Mouse (Mus musculus) gastrocnemius, postnatal 4 days (tissue): ENCODE measurements at regions not wholly inside any gene's neighbourhood (a gene's known extent, or its start where the extent isn't known, plus 50 kb on each side); places are given as distances from the start of the nearest gene placed in this dataset.
A peak's percentile ranks its signal among the peaks of the same experiment; 100 is the strongest.

Experiments used
- DNase-seq, 2 experiments: peaks; one replicate each; pipeline ENCODE4 v3.0.0; 2021 to 2022; ENCODE audit warnings: low spot score in 2 of 2, mixed read lengths in 2 of 2

GRCm38 (mm10) chr11:64764056-64764455 lies 214.8 kb upstream of the Elac2 start:
- no peak for DNase-seq

- DNase-seq, result no peak
These were observed 202.1 kb upstream of the Elac2 start for GRCm38 (mm10) chr11:64776691-64777090.

GRCm38 (mm10) chr11:64800246-64801121 lies 178.4 kb upstream of the Elac2 start:
- no peak for DNase-seq

- DNase-seq, result no peak
These were observed 177.5 kb upstream of the Elac2 start for GRCm38 (mm10) chr11:64801351-64801750.

GRCm38 (mm10) chr11:64805567-64805966 lies 173.3 kb upstream of the Elac2 start:
- DNase-seq, result no peak

DNA sequence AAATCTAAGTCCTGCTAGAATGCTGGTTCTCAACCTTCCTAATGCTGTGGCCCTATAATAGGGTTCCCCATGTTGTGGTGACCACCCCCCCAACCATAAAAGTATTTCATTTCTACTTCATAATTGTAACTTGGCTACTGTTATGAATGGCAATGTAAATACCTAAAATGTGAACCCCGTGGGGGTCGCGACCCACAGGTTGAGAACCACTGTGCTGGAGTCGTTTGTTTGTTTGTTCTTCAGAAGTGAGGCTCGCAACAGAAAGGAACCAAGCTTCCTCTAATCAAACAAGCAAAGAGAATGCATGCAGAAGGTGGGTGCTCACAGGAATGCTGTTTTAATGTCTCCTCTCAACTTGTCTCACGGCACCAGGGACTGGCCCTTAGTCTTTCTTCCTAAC lies 166.4 kb upstream of the Elac2 start:
- no peak for DNase-seq

DNA sequence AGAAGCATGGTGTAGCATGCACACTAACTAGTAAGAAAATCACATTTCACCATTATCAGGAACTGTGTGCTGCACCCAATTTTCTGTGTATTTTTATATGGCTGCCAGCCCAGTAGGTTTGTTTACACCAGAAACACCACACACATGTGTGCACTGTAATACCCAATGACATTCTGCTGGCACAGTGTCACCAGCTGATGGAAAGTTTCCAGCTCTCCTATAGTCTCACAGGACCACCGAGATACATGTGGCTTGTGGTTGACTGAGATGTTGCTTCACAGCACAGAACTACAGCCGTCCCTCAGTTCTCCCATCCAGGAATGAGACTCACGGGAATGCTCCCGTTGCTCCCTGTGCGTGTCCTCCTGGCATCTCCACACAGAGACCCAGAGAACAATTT lies 149.4 kb upstream of the Elac2 start:
- no peak for DNase-seq

DNA sequence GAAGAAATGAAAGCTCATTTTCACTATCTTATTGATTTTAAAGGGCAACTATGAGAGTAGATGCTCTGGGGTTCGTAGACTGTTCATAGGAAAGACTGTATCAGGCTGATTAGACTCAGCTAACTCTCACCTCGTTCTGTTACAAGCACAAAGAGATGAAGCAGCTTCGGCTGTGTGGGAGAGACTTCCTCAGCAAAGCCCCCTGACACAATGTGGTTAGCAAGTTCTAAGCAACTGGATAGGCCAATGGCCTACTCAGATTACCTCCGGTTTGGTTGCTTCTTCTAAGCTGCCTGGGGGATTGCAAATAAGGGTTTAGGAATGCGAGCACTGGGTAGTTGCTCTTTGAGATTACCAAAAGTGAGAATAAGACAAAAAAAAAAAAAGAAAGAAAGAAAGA lies 146.4 kb upstream of the Elac2 start:
- DNase-seq, result no peak

- DNase-seq, result no peak
These were observed 145.1 kb upstream of the Elac2 start for GRCm38 (mm10) chr11:64833786-64834185.

- no peak for DNase-seq
These were observed 142.1 kb upstream of the Elac2 start for GRCm38 (mm10) chr11:64836771-64837170.

DNA sequence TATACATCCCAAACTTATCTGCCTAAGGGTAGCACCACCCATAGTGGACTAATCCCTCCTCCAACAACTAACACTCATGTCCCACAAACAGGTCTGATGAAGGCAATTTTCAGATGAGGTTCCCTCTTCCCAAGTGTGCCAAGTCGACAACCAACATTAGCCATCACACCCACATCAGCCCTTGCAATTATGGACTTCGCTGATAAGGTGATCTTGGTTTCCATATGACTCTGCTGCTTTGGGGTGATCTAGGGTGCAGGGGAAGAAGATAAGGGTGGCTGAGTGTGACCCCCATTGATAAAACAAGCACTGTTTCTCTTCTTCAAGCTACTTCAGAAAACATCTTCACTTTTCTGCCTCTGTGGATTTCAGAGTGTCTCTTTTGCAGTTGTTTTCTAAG lies 137.7 kb upstream of the Elac2 start:
- DNase-seq, result no peak

GRCm38 (mm10) chr11:64842775-64843530 lies 135.9 kb upstream of the Elac2 start:
- DNase-seq, result no peak

DNA sequence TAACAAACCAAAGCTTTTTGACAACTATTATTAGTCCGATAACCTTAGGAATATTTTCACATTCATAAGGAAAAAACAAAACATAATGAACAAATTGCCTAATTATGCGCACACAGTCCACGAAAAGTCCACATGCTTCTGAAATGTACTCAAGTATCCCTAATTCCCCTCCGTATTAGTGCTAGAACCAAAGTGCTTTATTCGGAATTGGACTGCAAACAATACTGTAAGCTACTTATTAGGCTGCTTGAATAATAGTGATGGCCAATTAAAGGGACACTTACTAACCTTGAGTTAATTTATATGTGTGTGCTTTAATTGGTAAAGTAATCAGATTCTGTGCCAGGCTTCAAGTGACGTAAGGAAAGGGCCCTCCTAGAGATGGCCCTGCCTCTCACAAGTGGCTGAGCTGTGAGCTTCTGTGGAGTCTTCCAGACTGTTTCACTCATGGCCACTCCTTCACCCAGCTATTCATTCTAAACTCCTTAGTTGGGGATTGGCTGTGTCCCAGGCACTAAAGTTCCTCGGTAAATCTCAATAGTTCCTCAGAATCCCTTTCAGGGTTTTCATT lies 132.2 kb upstream of the Elac2 start:
- no peak for DNase-seq

- DNase-seq, result no peak
These were observed 119.2 kb upstream of the Elac2 start for GRCm38 (mm10) chr11:64859636-64860035.

GRCm38 (mm10) chr11:64880674-64881073 lies 98.2 kb upstream of the Elac2 start:
- DNase-seq, result no peak

DNA sequence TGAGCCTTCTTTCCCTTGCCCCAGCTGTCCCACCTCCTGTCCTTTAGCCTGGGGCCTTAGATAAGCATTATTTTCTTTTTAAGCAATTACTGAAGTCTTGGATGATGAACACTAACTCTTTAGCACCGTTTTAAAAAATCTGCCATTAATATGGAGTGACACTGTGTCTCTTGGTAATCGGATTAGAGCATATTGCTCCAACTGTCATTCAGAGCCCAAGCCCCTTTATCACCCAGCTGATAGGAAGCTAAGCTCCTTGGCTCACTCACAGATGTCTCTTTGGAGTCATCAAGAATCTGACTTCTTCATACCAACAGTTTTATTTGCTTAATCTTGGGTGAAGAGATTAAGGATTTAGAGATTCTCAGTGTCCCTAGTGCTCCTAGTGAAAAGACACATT lies 94.3 kb upstream of the Elac2 start:
- DNase-seq, result no peak

DNA sequence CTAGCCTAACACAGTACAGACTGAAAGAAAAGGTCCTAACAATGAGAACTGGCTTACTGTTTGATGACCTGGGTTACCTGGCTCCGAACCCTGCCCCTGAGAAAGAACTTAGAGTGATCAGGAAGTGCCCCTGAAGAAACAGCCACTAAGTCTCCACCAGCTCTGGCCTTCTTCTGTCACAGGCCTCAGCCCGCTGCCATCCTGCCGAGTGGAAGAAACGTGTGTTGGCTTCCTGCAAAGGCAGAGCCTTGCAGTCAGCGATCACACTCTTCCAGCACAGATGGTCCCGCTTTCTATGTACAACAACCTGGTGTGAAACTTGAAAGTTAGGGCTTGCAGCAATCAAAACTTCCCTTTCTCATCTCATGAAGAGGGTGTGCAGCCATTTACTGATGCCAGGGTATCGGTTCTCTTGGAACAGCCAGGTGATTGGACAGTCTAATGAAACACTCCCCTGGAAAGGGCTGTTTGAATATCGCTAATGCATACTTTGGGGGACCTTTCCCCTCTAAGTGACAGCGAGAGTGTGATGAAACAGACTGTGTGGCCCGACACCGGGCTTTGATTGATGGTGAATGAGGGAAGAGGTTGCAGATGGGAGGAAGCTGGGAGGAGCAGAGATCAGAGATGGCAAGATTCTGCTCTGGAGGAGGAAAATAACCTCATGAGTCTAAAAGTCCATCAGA lies 89.4 kb upstream of the Elac2 start:
- no peak for DNase-seq

GRCm38 (mm10) chr11:64890776-64891175 lies 88.1 kb upstream of the Elac2 start:
- DNase-seq, result no peak

- no peak for DNase-seq
These were observed 82.9 kb upstream of the Elac2 start for GRCm38 (mm10) chr11:64895804-64896466.

- DNase-seq, result peak; percentile 19 to 67
These were observed 79.9 kb upstream of the Elac2 start for GRCm38 (mm10) chr11:64898758-64899586.
